Mouse (Mus musculus): ENCODE measurements around the gene Nrl. TPM values are rescaled to one million over a fixed set of nuclear protein-coding genes. Genes with fewer than 3 reads are reported as not detected.
A peak's percentile ranks its signal among the peaks of the same experiment; 100 is the strongest.

Gene Nrl
- not detected for total RNA-seq (2021)
- long read RNA-seq, experiment 1 = 0 reads
- long read RNA-seq, experiment 2 = 0 reads

DNA sequence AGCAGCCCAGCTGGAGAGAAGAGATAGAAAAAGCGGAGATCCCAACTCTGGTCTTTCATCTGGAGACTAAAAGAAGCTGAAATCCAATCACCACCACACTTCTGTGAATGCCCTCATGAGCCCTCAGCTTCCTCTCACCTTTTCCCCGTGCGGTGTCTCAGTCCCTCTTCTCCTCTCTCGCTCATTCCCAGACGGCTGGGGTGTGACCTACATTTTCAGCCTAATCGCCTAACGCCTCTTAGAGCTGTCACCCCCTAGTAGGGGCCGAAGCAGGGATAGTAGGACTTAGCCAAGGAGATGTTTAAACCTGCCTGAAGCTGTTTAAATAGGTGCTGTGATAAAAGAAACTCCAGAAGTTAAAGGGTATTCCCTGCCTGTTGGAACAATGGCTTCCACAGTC, at the start of gene Nrl:
Gene Nrl (minus strand): TSS at position 197 of the 400 bp plus-strand sequence.
- no peak for DNase-seq (ENCODE audit: low spot score)

DNA sequence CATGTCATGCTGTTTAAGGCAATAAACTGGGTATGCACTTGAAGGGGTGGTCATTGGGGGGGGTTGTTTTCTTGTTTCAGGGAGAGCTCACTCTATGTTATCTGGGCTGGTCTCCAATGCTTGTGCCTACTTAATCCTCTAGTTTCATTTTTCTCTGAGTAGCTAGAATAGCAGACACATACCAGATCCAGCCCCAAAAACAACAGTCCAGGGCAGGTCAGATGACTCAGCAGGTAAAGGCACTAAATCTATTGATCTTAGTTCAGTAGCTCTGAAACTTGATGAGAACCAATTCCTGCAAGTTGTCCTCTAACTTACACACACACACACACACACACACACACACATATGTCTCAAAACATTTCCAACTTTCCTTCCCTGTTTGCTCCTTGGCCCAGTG, 47.0 kb upstream of the Nrl start:
- no peak for DNase-seq (ENCODE audit: low spot score)

DNA sequence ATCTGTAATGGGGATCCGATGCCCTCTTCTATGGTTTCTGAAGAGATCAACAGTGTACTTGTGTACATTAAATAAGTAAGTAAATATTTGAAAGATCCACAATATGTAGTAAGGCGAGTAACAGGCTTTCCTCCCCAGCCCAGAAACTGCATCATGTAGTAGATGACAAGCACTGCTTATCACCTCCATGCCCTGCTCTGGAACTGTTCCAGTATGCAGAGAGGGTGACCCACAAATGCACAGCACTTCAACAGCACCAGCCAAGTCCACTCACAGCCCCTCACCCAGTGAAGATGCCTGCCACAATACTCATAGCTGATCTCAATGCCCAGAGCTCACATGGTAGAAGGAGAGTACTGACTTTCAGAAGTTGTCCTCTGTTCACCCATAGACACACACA, 45.8 kb upstream of the Nrl start:
- DNase-seq (ENCODE audit: low spot score) = no peak

DNA sequence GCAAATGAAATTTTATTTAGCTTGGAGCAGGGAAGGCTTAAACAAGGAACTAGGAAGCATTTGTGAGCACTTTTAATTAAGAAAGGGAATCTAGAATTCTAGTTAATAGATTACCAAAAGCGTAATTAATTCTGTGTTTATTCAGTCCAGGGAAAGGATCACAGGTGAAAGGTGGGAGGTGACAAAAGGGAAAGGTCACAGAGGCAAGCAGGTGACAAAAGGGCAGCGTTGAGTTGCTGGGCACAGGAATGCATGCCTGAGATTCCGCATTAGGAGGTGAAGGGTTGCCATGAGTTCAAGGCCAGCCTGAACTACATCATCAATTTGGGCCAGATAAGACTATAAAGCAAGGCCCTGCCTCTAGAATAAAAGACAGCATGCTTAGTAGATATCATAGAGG, 42.7 kb upstream of the Nrl start:
- DNase-seq (ENCODE audit: low spot score) = no peak

DNA sequence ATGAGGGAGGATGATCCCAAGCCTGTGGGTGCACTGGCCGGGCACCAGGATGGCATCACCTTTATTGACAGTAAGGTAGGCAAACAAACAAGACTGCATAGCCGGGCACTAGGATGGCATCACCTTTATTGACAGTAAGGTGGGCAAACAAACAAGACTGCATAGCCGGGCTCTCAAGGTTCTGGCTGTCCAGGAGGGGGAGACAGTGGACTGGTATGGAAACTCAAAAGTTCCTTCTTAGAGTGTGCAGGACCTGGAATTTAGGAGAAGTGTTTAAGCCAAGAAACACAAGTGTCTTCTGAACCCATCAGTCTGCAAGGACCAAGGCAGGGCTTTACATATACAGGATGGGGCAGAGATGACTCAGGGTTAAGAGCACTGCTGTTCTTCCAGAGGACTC, 41.0 kb upstream of the Nrl start:
- no peak for DNase-seq (ENCODE audit: low spot score)

DNA sequence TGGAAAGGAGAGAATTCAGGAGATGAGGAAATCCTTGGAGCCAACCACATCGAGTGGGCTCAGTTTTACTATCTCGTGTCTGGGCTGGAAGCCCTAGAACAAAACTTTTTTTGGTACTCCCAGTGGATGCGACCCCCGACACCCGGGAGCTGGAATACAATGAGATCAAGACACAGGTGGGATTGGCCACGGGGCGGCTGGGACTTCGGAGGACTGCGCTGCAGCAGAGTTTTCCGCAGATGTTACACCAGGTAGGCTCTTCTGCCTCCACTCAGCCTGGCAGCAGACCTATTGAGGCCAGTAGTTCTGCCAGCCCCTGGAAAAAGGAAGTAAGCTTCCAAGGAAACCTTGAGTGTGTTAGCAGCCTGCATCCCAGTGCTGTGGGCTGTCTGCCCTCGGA, 38.5 kb upstream of the Nrl start:
- no peak for DNase-seq (ENCODE audit: low spot score)

DNA sequence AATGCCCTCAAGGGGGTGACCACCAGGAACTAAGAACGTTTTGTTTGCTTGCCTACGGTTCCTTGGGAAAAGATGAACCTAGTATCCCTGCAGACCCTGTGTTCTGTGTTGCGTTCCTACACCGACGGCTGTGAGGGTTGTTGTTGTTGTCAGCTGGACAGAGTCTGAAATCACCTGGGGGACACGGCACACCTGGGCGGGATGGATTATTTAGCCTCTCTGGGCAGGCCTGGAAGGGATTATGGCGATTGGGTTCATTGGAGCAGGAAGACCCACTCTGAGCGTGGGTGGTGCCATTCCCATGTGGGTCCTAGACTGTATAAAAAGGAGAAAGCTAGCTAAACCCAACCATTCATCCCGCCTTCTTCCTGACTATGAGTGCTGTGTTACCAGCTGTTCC, 37.1 kb upstream of the Nrl start:
- no peak for DNase-seq (ENCODE audit: low spot score)

DNA sequence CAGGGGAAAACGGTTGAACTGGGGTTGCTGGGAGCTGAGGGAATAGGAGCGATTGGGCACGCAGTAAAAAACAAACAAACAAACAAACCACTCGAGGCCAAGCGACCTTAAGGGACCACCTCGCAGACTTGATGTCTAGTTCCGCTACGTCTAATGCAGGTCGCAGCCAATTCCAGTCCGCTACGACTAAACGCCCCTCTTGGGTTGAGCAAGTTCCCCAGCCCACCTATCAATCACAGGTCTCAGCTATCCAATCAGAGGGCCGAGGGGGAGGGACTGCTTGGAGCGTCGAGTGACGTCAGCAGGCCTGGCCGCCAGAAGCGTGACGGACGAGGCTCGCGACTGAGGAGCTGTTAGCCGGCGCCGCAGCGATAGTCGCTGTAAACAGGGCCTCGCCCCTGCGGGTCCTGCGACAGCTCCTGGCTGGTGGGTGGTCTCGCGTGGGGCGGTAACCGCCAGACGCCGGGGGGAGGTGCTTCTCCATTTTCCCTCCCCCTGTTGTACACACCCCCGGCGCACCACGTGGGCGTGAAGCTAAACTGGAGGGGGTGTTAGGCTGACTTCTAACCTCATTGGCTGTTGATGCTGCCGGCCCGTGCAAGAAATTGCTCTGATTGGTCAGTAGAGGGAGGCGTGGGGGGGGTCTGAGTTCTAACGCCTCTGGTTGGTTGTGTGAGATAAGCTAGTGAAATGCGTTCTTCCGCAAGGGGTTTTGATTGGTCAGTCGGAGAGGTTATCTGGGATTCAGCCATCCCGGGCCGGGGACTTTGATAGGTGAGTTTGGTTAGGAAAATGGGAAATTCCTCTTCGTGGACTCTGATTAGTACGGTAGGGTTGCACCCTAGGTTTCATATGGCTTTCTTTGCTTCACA, 35.7 kb upstream of the Nrl start, which contains the start of gene A730061H03Rik:
Gene A730061H03Rik (minus strand): TSS at position 205 of the 872 bp plus-strand sequence.
- peak; percentile 98 for DNase-seq (ENCODE audit: low spot score)

DNA sequence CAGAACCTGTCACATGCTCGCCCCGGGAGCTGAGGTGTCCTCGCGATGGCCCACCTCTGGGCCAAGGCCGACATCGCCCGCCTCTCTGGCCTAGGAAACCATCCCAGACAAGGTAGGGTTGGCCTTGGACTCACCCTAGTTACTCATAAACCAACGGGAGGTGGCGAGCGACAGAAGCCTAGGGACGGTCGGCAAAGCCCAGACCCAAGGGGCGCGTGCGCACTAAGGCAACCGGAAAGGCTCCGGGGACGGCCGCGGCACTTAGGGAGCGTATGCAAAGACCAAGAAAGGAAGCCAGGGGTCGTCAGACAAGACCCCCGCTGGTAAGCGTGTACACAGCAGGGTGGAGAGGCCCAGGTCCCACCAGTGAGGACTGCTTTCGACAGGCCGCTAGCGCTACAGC, 35.0 kb upstream of the Nrl start, which contains the start of gene Dcaf11:
Gene Dcaf11 (plus strand): TSS at position 208 of the 403 bp plus-strand sequence.
- DNase-seq (ENCODE audit: low spot score) = peak; percentile 92

DNA sequence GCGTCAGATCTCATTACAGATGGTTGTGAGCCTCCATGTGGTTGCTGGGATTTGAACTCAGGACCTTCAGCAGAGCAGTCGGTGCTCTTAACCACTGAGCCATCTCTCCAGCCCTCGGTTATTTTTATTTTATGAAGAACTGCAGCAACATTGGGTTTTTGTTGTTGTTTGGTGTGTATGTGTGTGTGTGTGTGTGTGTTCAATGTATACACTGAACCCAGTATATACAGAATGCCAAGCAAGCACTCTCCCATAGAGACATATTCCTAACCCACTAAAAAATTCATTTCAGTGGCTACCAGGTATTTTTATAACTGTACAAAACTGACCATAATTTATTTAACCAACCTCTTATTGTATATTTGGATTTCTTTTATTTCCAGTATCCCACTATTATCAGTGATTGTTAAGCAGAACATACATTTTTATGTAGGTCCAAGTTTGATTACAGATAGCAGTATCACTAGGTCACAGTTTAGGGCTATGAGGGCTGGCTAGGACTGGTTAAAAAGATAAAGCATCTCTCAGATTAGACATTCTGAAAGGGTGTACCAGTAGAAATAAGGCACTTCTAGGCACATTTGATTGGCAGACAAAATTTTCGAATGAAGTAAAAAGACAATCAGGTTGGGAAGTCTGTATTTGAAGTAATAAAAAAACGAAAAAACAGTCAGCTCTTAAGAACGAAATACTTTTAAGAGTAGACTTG, 34.1 kb upstream of the Nrl start:
- no peak for DNase-seq (ENCODE audit: low spot score)

DNA sequence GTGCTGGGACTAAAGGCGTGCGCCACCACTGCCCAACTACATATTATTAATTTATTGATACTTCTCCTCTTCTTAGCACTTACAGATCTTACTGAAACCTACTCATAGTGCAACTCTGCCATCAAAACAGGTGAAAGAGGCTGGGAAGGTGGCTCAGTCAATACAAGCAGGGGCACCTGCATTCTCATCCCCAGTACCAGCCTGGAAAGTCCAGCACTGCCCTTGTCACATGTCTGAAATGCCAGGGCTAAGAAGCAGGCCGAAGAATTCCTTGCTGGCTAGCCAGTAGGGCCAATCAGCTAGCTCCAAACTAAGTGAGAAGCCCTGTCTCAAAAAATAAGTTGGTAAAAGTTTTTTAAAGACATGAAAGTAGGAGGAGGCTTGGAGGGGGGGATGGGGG, 32.8 kb upstream of the Nrl start:
- no peak for DNase-seq (ENCODE audit: low spot score)

DNA sequence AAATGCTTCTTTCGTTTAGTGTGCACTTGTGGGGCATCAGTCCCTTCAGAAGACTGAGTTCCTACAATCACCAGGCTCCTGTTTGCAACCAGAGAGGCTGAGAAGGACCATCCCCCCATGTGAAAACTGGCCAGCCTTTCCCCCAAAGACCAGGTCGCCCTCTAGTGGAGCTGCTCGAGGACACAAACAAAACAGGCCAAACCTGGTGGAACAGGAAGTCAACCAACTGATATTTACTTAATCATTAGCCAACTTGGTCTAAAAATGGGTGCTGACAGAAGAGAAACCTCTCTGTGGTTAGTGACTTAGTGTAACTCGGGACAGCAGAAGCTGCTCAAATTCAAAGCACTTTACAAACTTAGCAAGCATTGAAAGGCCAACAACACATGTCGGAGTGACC, 32.2 kb upstream of the Nrl start:
- DNase-seq (ENCODE audit: low spot score) = peak; percentile 86

DNA sequence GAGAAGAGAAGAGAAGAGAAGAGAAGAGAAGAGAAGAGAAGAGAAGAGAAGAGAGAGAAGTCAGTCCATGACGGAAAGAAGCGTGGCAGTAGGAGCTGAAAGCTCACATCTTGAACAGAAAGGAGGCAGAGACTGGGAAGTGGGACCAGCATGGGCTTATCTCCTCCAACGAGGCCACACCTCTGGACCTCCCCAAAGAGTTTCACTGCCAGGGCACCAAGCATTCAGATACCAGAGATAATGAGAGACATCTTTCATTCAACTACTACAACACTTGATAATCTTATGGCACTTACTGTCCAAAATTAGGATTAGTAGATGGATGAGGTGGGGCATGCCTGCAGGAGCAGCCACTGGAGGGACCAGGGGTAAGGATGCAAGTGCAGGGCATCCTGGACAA, 31.0 kb upstream of the Nrl start:
- DNase-seq (ENCODE audit: low spot score) = no peak

DNA sequence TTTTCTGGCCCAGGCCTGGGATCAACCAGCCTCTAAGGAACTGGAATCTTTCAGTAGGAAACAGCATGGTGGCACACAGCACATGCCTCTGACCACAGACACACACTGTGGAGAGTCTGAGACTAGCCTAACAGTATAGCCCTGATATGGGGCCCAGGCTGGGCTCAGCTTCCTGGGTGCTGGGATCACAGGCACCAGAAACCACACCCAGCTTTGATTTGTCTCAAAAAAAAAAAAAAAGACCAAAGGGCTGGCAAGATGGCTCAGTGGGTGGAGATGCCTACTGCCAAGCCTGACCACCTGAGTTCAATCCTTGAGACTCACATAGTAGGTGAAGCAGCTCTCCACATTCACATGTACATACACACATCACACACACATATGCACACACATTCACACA, 29.9 kb upstream of the Nrl start:
- DNase-seq (ENCODE audit: low spot score) = no peak

DNA sequence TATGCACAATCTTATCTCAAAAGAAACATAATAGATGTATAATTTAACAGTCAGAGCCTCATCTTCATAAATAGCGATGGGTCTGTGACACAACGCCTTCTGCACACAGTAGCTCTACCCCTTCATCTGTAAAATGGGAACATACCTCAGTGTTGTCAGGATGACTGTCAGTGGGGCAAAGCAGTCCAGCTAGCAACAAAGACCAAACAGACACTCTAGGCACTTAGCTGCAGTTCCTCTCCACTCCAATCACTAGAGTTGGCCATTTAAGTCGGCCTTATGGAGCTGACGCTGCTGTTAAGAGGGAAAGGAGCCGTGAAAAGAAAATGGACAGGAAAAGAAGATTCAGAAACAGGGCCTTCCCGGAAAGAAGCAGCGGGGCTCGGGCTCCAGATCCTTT, 27.0 kb upstream of the Nrl start:
- DNase-seq (ENCODE audit: low spot score) = no peak

DNA sequence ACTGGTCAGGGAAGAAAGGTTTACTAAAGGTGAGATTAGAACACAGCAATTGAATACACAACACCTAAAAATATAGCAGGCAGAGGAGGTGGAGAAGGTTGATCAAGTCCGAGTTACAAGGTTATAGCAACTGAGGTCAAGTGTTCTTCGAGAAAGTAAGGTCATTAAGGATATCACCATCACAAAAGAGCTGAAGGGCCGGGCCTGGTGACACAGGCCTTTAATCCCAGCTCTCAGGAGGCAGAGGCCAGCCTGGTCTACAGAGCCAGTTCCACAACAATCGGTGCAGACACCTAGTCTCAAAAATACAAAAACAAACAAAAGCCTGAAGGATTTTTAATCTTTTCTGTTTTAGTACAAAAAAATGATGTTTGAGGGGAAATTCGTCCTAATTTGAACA, 26.6 kb upstream of the Nrl start:
- no peak for DNase-seq (ENCODE audit: low spot score)

DNA sequence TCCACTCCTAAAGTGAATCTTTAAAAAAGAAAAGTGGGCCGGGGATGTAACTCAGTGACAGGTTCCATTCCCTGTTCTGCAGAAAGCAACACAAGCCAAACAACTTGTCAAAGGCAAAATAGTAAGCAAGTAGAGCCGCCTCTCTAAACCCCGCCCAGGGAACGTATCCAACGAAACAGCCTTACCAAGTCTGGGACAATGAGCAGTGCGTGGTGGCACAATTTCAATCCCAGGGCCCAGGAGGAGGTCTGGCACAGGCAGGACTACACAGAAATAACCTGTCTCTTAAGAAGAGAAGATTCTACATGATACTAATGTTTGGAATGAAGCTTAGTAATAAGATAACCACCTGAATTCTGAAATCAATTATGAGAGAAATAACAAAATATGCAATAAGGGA, 25.4 kb upstream of the Nrl start:
- DNase-seq (ENCODE audit: low spot score) = no peak

DNA sequence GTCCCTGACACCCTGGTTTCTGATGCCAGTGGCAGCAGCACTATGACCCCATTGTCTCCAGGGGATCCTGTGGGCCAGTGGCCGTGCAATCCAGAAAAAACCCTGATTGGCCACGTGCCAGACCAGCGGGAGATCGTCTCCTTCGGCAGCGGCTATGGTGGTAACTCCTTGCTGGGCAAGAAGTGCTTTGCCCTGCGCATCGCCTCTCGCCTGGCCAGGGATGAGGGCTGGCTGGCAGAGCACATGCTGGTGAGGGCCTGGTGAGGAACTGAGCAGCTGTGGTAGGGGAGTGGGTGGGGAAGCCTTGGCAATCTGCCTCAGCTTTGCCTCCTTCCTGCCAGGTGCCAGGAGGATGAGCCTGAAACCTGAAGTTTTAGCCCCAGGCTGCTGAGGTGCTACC, 19.6 kb upstream of the Nrl start:
- no peak for DNase-seq (ENCODE audit: low spot score)

DNA sequence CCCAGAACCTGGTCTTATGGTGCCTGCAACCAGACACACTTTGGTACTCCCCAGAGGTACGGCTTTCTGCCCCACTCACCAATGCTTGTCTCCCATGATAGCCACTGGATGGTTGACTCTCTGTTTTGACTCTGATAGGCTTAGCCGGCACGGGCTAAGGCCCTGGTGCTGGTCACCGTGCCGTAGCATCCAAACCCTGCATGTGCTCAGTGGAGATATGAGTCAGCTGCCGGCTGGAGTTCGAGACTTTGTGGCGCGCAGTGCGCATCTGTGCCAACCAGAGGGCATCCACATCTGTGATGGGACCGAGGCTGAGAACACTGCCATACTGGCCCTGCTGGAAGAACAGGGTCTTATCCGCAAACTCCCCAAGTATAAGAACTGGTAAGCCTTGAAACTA, 17.5 kb upstream of the Nrl start:
- no peak for DNase-seq (ENCODE audit: low spot score)

DNA sequence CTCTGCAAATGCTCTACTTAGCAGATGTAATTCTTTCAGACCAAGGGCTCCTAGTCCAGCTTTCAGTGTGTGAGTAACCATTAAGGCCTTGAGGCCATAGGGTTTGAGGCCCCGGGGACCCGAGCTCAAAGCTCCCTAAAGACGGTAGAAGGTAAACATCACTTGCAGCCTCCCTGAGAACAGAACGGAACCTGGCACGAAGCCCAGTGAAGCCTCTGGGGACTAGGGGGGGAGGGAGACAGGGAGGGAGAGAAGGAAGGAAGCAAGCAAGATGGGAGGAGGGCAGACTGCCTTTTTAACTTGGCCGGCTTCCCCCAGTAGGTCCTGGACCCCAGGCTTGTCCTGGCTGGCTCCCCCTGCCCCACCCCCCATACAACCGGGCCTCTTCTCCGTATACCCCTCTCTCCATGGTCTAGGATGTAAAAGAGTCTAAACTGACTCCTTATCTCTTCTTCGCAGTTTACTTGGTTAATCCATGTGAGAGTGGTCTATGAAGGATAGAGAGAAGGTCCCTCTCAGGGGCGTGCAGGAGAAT, 16.1 kb upstream of the Nrl start:
- DNase-seq (ENCODE audit: low spot score) = peak; percentile 78

DNA sequence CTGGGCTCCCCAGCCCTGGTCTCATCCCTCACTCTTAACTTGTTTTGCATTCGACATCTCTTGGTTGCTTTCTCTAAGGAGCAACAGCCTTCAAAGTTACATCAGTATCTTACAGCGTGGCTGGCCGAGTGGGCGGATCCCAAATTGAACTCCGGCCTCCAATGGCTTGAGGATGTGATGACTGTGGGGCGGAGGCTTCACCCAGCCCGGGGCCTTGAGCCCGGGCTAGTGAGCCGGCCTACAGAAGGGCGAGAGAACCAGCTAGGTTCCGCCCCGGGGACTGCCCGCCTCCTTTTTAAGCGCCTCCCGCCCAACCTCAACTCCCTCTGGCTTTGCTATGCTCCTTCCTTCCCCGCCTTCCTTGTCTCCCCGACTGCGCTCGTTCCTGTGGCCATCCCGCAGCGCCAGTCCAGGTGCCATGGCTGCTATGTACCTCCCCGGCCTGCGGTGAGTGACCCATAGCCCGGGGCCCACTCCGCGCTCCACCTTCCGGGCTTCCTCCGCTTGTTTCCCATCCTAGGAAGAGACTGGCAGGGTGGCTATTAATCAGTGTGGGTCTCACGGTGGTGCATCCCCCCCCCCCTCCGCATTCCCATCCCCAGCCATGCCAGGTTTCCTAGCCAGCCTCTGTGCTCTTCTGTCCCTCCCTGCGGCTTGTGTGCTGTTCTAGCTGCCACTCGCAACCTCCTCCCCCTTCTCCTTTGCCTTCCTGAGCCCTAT, 15.4 kb upstream of the Nrl start, which contains the start of gene Pck2:
Gene Pck2 (plus strand): TSS at position 200 of the 720 bp plus-strand sequence.
- DNase-seq (ENCODE audit: low spot score) = peak; percentile 86

All from gastrocnemius, adult 18-20 months (tissue).